Mouse (Mus musculus): ENCODE results near the gene Madcam1. TPM values are rescaled to one million over a fixed set of nuclear protein-coding genes. Genes with fewer than 3 reads are reported as not detected.

Madcam1 gene
- polyA plus RNA-seq, 1 experiment from 2014 or later: 3.2 TPM

- no peaks in the 10 kb centered on the region; the same call in 1 of the 2 replicates for H3K27me3 ChIP-seq
- H3K9ac ChIP-seq: peak within 1 kb of the TSS; percentile 93
- H3K4me3 ChIP-seq: peak within 1 kb of the TSS; percentile 92
- H3K27ac ChIP-seq: peak within 1 kb of the TSS; percentile 98
- H3K4me2 ChIP-seq (replicated peaks): peak within 1 kb of the TSS; percentile 71
- H3K36me3 ChIP-seq: peaks cover 5% of the 10 kb centered on the region; the same call in 1 of the 2 replicates
- under 1% methylated on average over 45 of the region's 45 CpGs for WGBS
- H3K9me3 ChIP-seq (replicated peaks): no peaks in the 10 kb centered on the region
- peak; percentile 83 for ATAC-seq (ENCODE audit: low FRiP score)
- peaks cover 27% of the 10 kb centered on the region for H3K4me1 ChIP-seq
Observed at GRCm38 (mm10) chr10:79668771-79669575, 4.6 kb downstream of the Madcam1 start, which contains the start of gene Tpgs1. TSS of gene Tpgs1 (plus strand) at chr10:79669369.

GRCm38 (mm10) chr10:79669576-79670057, 5.3 kb downstream of the Madcam1 start:
- under 1% methylated on average over 47 of the region's 47 CpGs for WGBS

GRCm38 (mm10) chr10:79670071-79670888, 5.9 kb downstream of the Madcam1 start:
- Histone ChIP-seq H3K4me3 (peak overlapping the region; percentile 92), H3K27ac (peak overlapping the region; percentile 98), H3K36me3 (peaks cover 5% of the 10 kb centered on the region; the same call in 1 of the 2 replicates), H3K4me1 (peaks cover 24% of the 10 kb centered on the region), H3K9me3 (replicated peaks) (no peaks in the 10 kb centered on the region), H3K27me3 (no peaks in the 10 kb centered on the region; the same call in 1 of the 2 replicates), H3K9ac (peak overlapping the region; percentile 93), H3K4me2 (replicated peaks) (peak overlapping the region; percentile 71)
- peak; percentile 36 for ATAC-seq (ENCODE audit: low FRiP score)
- WGBS: 37% methylated on average over 15 of the region's 15 CpGs

More at GRCm38 (mm10) chr10:79669576-79670057, 5.3 kb downstream of the Madcam1 start:
- H3K4me3 ChIP-seq: peak overlapping the region; percentile 92
- peaks cover 24% of the 10 kb centered on the region for H3K4me1 ChIP-seq
- H3K27me3 ChIP-seq: no peaks in the 10 kb centered on the region; the same call in 1 of the 2 replicates
- H3K4me2 ChIP-seq (replicated peaks): peak overlapping the region; percentile 71
- no peaks in the 10 kb centered on the region for H3K9me3 ChIP-seq (replicated peaks)
- ATAC-seq (ENCODE audit: low FRiP score): peak; percentile 73
- peaks cover 5% of the 10 kb centered on the region; the same call in 1 of the 2 replicates for H3K36me3 ChIP-seq
- H3K9ac ChIP-seq: peak overlapping the region; percentile 93
- H3K27ac ChIP-seq: peak overlapping the region; percentile 98

- no peak for ATAC-seq (ENCODE audit: low FRiP score)
- H3K9ac ChIP-seq: no peak overlapping the region
- H3K4me2 ChIP-seq (replicated peaks): peak overlapping the region; percentile 71; the same call in 1 of the 2 replicates
- H3K27me3 ChIP-seq: no peaks in the 10 kb centered on the region
- H3K9me3 ChIP-seq (replicated peaks): no peaks in the 10 kb centered on the region
- H3K4me3 ChIP-seq: no peak overlapping the region
- WGBS: 68% methylated on average over 6 of the region's 6 CpGs
- peaks cover 14% of the 10 kb centered on the region; the same call in 1 of the 2 replicates for H3K36me3 ChIP-seq
- peaks cover 24% of the 10 kb centered on the region for H3K4me1 ChIP-seq
- no peak overlapping the region for H3K27ac ChIP-seq
Observed at GRCm38 (mm10) chr10:79671396-79672087, 7.2 kb downstream of the Madcam1 start.

GRCm38 (mm10) chr10:79672088-79672455, 7.7 kb downstream of the Madcam1 start:
- ATAC-seq (ENCODE audit: low FRiP score): no peak
- H3K4me1 ChIP-seq: peaks cover 24% of the 10 kb centered on the region
- no peaks in the 10 kb centered on the region for H3K9me3 ChIP-seq (replicated peaks)
- WGBS: 55% methylated on average over 3 of the region's 3 CpGs
- no peak overlapping the region for H3K27ac ChIP-seq
- H3K36me3 ChIP-seq: peaks cover 14% of the 10 kb centered on the region; the same call in 1 of the 2 replicates
- H3K9ac ChIP-seq: no peak overlapping the region
- no peaks in the 10 kb centered on the region for H3K27me3 ChIP-seq
- no peak overlapping the region for H3K4me2 ChIP-seq (replicated peaks)
- H3K4me3 ChIP-seq: no peak overlapping the region

GRCm38 (mm10) chr10:79673054-79673453, 8.7 kb downstream of the Madcam1 start:
- Histone ChIP-seq H3K4me3 (no peak overlapping the region), H3K9ac (no peak overlapping the region), H3K27me3 (no peaks in the 10 kb centered on the region), H3K27ac (no peak overlapping the region), H3K4me1 (peaks cover 23% of the 10 kb centered on the region), H3K36me3 (peaks cover 14% of the 10 kb centered on the region; the same call in 1 of the 2 replicates), H3K4me2 (replicated peaks) (no peak overlapping the region), H3K9me3 (replicated peaks) (no peaks in the 10 kb centered on the region)
- ATAC-seq (ENCODE audit: low FRiP score): no peak
- 90% methylated on average over 3 of the region's 3 CpGs for WGBS

GRCm38 (mm10) chr10:79675346-79676035, 11.1 kb downstream of the Madcam1 start:
- H3K4me3 ChIP-seq: no peak overlapping the region
- no peak overlapping the region for H3K4me2 ChIP-seq (replicated peaks)
- H3K36me3 ChIP-seq: peaks cover 14% of the 10 kb centered on the region; the same call in 1 of the 2 replicates
- no peak overlapping the region for H3K27ac ChIP-seq
- ATAC-seq (ENCODE audit: low FRiP score): no peak
- H3K27me3 ChIP-seq: no peaks in the 10 kb centered on the region
- no peaks in the 10 kb centered on the region for H3K9me3 ChIP-seq (replicated peaks)
- H3K4me1 ChIP-seq: peaks cover 13% of the 10 kb centered on the region
- WGBS: 51% methylated on average over 44 of the region's 44 CpGs
- H3K9ac ChIP-seq: no peak overlapping the region

GRCm38 (mm10) chr10:79680606-79681495, 16.5 kb downstream of the Madcam1 start:
- H3K4me1 ChIP-seq: peaks cover 24% of the 10 kb centered on the region
- H3K4me3 ChIP-seq: peak overlapping the region; percentile 86
- peaks cover 21% of the 10 kb centered on the region for H3K36me3 ChIP-seq
- no peaks in the 10 kb centered on the region for H3K9me3 ChIP-seq (replicated peaks)
- H3K4me2 ChIP-seq (replicated peaks): peak overlapping the region; percentile 97
- peak; percentile 26 for ATAC-seq (ENCODE audit: low FRiP score)
- H3K27me3 ChIP-seq: no peaks in the 10 kb centered on the region
- H3K9ac ChIP-seq: peak overlapping the region; percentile 50
- WGBS: 39% methylated on average over 11 of the region's 11 CpGs
- H3K27ac ChIP-seq: peak overlapping the region; percentile 81

GRCm38 (mm10) chr10:79681591-79682245, 17.4 kb downstream of the Madcam1 start, which contains the start of gene Cdc34:
TSS of gene Cdc34 (plus strand) at chr10:79682195.
- H3K27me3 ChIP-seq: no peaks in the 10 kb centered on the region
- peaks cover 27% of the 10 kb centered on the region for H3K36me3 ChIP-seq
- no peaks in the 10 kb centered on the region for H3K9me3 ChIP-seq (replicated peaks)
- peak within 1 kb of the TSS; percentile 97 for H3K4me2 ChIP-seq (replicated peaks)
- H3K4me3 ChIP-seq: peak within 1 kb of the TSS; percentile 86
- H3K27ac ChIP-seq: peak within 1 kb of the TSS; percentile 81
- H3K4me1 ChIP-seq: peaks cover 24% of the 10 kb centered on the region
- H3K9ac ChIP-seq: peak within 1 kb of the TSS; percentile 89
- peak; percentile 95 for ATAC-seq (ENCODE audit: low FRiP score)
- 0% methylated on average over 71 of the region's 84 CpGs for WGBS

- Histone ChIP-seq H3K27ac (peak overlapping the region; percentile 72), H3K9ac (peak overlapping the region; percentile 89), H3K4me2 (replicated peaks) (peak overlapping the region; percentile 97), H3K4me1 (peaks cover 24% of the 10 kb centered on the region), H3K9me3 (replicated peaks) (no peaks in the 10 kb centered on the region), H3K36me3 (peaks cover 35% of the 10 kb centered on the region), H3K27me3 (no peaks in the 10 kb centered on the region), H3K4me3 (peak overlapping the region; percentile 86)
- peak; percentile 2; the same call in 1 of the 2 replicates for ATAC-seq (ENCODE audit: low FRiP score)
- WGBS: 1% methylated on average over 10 of the region's 10 CpGs
Observed at GRCm38 (mm10) chr10:79682551-79682915, 18.2 kb downstream of the Madcam1 start.

Data from hindbrain, embryonic 12.5 days (tissue).